Mouse (Mus musculus) ovary, postnatal 10 days (tissue): ENCODE measurements around the gene Aplp2.

Experiments used
- DNase-seq: peaks from one replicate; pipeline ENCODE4 v3.0.0; 2022; ENCODE audit warnings: low spot score

Aplp2 gene

GRCm38 (mm10) chr9:31122464-31123030 lies 89.1 kb downstream of the Aplp2 start:
- no peak for DNase-seq

GRCm38 (mm10) chr9:31120533-31120915 lies 91.1 kb downstream of the Aplp2 start:
- DNase-seq = no peak

GRCm38 (mm10) chr9:31119882-31120532 lies 91.6 kb downstream of the Aplp2 start:
- DNase-seq = no peak

- no peak for DNase-seq
Observed at GRCm38 (mm10) chr9:31119405-31119804, 92.2 kb downstream of the Aplp2 start.

- no peak for DNase-seq
Observed at GRCm38 (mm10) chr9:31118520-31119298, 92.9 kb downstream of the Aplp2 start.

- DNase-seq = no peak
Observed at GRCm38 (mm10) chr9:31117488-31117887, 94.1 kb downstream of the Aplp2 start.

- no peak for DNase-seq
Observed at GRCm38 (mm10) chr9:31117088-31117487, 94.5 kb downstream of the Aplp2 start.

GRCm38 (mm10) chr9:31115586-31115985 lies 96.0 kb downstream of the Aplp2 start:
- DNase-seq = no peak

GRCm38 (mm10) chr9:31108464-31108863 lies 103.2 kb downstream of the Aplp2 start:
- DNase-seq = no peak
